Mouse (Mus musculus): Measurements from ENCODE around the gene Git2.
A peak's percentile ranks its signal among the peaks of the same experiment; 100 is the strongest.

Git2 gene

GRCm38 (mm10) chr5:114764812-114765735 is 10.2 kb downstream of the Git2 start:
- peak in 1 of 2 experiments; percentile 45 for DNase-seq (ENCODE audit: low spot score in 2 of 2)

DNA sequence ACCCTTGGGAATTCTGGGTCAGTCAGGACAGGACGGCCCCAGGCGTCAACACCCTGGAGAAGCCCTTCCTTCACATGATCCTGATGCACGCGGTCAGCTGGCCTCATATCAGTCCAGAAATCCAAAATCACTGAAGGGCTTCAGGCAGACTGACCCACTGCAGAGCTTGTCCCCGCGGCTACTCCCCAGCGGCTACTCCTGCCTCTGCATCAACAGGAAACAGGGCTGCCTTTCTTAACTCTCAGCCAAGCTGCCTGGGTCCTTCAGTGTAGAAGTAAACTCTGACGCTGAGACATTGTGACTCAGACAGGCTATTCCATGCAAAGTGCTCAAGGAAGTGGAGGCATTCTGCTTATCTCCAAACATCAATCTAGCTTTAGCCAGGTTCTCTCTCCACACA is 13.3 kb downstream of the Git2 start:
- DNase-seq (ENCODE audit: low spot score in 2 of 2) = no peak

GRCm38 (mm10) chr5:114759536-114760090 is 15.7 kb downstream of the Git2 start:
- no peak for DNase-seq (ENCODE audit: low spot score in 2 of 2)

DNA sequence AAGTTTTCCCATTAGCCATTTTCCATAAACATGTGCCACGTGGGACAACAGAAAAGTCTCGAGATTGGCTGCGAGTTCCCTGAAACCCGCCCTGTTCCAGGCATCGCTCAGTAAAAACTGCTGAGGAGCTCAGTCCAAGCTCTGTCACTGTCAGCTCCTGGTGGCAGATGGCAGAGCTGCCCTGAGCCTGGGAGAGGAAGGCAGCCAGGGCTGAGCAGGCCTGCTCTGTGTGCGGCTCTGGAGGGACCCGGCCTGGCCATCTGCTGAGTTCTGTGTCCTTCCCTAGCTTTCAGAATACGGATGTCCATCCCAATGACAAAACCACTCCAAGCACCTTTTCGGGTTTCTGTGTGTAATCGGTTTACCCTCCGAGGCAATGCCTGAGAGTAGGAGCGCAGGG is 21.9 kb downstream of the Git2 start:
- peak in 1 of 2 experiments; percentile 78 for DNase-seq (ENCODE audit: low spot score in 2 of 2)

DNA sequence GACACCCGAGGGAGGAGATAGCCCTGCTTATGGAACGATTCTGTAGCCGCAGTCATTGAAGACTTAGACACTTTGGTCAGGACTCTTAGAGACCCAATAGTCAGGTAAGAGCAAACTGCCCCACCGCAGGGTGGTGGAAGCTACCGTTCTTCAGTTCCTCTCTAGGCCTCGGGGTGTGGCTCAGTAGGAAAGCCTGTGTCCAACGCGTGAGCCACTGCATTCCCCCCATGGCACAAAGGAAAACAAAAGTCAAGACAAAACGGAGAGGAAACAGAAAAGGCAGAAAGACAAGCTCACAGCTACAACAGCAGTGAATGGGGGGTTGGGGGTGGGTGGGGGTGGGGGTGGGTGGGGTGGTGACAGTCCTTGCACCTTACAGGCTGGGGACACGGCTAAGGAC is 22.9 kb downstream of the Git2 start:
- no peak for DNase-seq (ENCODE audit: low spot score in 2 of 2)

DNA sequence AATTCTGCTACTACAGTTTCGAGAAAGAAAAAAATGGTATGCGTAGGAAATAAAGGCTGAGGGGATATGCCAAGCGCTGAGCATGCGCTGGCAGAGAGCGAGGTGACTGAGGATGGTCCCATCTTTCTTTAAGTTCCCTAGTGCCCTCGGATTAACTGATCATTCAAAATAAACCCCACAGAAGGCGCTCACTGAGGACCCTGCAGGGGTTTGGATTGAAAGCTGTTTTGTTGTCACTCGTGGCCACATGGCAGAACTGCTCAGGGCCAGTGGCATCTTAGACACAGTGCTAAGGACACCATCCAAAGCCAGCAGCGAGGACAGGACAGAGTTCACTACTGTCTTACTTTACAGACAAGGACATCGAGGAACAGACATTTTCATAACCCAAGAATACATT is 25.0 kb downstream of the Git2 start:
- no peak for DNase-seq (ENCODE audit: low spot score in 2 of 2)

DNA sequence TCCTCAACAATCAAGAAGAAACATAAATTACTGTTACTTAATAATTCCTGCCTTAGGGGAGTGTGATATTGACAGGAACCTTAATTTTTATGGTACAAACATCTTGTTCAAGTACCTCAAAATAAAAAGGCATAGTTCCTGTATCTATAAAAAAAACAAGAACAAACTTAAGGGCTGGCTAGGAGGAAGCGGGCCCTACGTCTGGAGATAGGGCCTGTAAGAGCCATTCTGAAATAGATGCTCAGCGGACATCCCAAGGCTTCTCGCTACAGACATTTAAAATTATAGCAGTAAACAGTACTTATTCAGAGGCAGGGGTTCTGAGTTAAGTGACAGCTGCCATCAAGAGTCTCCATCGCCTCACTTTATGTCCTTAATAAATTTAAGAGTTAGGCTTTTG is 27.8 kb downstream of the Git2 start:
- no peak for DNase-seq (ENCODE audit: low spot score in 2 of 2)

DNA sequence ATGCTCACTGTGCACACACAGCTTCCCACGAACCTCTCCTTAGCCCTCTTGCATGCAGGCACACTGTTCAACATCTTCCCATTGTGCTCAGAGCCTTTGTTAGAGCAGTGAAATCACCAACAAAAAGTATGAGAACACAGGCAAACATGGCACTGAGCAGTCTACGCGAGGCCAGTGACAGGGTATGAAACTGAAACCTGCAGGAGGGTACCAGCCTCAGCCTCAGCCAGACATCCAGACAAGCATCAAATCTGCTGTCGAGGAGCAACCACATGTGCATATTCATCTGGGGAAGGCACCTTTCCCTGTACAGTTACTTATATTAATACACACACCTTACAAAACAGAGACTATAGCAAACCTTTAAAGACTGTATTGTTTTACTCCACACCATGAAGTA is 28.4 kb downstream of the Git2 start:
- DNase-seq (ENCODE audit: low spot score in 2 of 2) = no peak

DNA sequence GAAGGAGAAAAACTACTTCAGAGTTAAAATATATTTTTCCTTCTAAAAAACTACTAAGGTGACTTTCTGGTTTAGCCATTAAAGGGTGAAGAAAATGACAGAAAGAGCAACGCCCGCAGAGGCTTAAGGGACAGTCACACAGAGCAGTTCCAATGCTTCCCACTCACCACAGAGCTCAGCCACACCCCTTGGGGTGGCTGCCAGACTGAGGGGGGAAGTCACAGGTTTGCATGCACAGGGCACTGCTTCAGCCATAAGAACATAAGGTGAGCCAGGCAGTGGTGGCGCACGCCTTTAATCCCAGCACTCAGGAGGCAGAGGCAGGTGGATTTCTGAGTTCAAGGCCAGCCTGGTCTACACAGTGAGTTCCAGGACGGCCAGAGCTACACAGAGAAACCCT is 29.7 kb downstream of the Git2 start:
- no peak for DNase-seq (ENCODE audit: low spot score in 2 of 2)

DNA sequence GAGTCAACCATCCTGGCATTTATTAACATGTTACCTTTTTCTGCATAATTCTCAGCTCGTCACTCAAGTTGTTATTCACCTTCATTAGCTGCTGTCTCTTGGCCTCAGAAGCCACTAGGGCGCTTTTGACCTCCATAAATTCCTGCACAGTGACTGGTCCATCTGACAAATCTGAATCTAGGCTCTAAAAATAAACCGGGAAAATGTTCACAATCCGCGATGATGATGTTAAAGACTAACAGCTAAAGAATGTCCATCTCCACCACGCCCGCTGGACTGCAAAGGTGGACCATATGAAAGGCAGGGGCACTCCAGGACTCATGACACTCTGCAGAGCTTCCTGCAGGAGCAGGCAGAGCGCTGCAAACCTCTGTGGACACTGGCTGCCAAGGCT is 31.6 kb downstream of the Git2 start:
- DNase-seq (ENCODE audit: low spot score in 2 of 2) = no peak

GRCm38 (mm10) chr5:114742998-114743696 is 32.2 kb downstream of the Git2 start:
- peak in 1 of 2 experiments; percentile 61 for DNase-seq (ENCODE audit: low spot score in 2 of 2)

DNA sequence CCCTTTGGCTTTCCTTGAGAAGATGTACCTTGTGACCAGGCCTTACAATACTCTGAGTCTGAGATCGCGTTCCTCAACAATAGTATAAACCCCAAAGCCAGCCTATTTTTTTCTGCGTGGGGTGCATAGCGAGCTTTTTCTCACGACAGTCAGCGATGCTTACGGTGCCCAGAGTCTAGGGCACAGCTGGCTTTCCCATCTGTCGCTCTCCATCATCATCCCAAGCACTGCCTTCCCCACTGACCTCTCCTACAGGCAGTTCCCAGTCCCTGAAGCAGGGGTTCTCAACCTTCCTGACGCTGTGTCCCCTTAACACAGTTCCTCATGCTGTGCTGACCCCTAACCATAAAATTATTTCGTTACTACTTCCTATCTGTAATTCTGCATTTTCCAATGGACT is 32.7 kb downstream of the Git2 start:
- DNase-seq (ENCODE audit: low spot score in 2 of 2) = no peak

DNA sequence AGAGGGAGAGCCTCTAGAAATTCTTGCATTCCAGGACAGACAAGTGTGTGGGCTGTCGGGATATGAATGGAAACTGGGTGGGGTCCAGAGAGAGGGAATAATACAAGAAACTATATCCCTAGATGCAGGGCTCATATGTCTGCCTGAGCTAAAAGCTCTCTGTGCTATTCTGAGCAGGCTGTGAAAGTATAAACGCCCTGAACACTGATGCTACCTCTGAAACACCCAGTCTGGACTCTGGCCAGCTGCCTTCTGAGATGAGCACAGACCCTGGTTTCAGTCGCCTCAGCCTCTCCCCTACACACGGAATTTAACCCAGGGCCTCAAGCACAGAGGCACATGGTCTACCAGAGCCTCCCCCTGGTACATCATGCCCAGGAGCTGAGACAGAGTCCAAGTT is 34.7 kb downstream of the Git2 start:
- no peak for DNase-seq (ENCODE audit: low spot score in 2 of 2)

DNA sequence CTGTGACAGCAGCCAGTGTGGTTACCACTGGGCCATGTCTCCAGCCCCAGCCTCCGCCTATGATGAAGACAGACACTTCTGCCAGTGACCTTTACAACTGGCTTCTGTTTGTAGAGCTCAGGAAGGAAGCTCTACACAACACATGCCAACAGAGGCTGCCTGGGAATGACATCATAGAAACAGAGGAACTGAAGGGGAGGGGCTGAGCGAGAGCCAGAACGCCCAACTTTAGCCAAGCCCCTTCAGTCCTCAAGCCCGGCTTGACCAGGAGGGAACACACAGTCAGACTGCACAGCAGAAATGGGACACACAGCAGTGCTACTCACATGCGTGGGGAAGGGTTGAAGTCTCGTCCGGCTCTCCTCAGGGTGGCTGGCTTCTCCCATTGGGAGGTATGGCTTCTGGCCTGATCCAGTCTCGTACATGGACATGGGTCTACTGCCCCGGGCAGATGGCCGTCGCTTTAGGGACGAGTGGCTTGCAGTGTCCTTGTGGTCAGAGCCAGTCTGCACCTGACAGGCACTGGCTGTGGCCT is 36.5 kb downstream of the Git2 start:
- no peak for DNase-seq (ENCODE audit: low spot score in 2 of 2)

- DNase-seq (ENCODE audit: low spot score in 2 of 2) = peak in 1 of 2 experiments; percentile 80
Observed at GRCm38 (mm10) chr5:114737090-114737887, 38.0 kb downstream of the Git2 start.

DNA sequence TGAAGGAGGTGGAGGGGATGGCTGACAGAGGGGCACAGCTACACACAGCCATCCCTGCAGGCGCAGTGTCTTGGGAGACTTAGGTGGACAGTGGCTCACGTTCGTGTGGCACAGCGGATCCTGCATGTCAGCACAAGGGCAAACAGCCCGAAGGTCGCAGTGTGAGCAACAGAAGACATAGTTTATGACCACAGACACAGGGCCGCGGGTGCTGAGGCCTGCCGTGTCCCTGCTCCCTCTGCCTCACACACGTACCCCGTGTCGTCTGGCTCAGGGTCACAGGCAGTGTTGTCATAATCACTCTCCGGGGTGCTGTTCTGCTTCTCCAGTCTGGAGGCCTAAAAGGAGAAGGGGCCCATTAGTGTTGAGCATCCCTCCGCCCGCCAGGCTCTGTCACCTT is 41.7 kb downstream of the Git2 start:
- no peak for DNase-seq (ENCODE audit: low spot score in 2 of 2)

- no peak for DNase-seq (ENCODE audit: low spot score in 2 of 2)
Observed at GRCm38 (mm10) chr5:114731969-114732368, 43.3 kb downstream of the Git2 start.

DNA sequence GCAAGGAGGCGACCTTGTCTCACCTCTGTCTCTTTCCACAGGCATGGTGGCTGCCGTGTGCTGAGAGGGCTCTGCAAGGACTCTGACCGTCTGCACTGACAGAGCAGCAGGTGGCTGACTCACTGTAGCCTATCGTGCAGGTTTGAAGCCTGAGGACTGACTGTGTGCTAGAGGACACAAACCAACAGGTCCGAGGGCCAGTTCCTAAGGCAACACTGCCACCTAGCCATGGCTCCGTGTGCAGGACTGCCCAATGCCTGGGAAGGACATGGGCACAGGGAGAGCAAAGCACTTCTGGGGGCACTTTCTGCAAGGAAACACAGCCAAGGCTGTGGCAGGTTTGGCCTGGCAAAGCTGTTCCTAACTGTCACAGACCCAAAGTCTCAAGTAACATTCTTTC is 43.8 kb downstream of the Git2 start:
- DNase-seq (ENCODE audit: low spot score in 2 of 2) = no peak

- no peak for DNase-seq (ENCODE audit: low spot score in 2 of 2)
Observed at GRCm38 (mm10) chr5:114730129-114730528, 45.2 kb downstream of the Git2 start.

- DNase-seq (ENCODE audit: low spot score in 2 of 2) = no peak
Observed at GRCm38 (mm10) chr5:114728160-114728559, 47.2 kb downstream of the Git2 start.

DNA sequence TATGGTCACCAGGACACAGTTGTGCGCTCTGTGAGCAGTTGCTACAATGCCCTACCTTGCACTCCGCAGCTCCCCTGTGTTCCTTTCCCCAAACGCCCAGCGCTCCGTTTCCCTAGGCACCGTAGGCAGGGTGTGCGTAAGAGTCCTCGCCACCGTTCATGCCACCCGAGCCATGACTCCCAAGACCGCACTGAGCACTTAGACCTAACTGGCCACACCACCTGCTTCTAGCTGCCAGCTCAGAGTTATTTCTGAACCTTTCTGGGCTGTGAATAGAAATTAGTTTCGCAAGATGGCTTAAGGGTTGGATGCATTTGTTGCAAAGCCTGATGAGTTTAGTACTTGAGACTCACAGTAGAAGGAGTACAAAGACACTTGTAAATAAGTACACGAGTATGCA is 52.5 kb downstream of the Git2 start:
- no peak for DNase-seq (ENCODE audit: low spot score in 2 of 2)

DNA sequence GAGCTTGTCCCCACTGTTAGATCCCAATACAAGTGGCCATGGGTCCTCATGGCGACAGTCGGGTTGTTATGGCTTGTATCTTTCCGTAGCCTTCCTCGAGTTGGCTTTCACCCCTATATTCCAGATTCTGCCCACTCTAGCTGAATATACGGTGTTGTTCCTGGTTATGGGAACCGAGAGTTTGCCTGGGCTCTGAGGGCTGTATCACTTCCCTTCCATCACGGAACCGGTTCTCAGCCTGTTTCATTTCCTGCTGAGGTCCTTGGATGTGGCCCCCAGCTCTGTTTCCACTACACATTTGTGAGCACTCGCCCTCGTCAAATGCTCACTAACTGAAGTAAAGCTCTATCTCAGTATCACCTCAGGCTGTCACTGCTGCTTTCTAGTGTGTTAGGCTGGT is 53.3 kb downstream of the Git2 start:
- DNase-seq (ENCODE audit: low spot score in 2 of 2) = no peak

Data from cerebellum, postnatal 4 days (tissue).